Mouse (Mus musculus) forebrain, embryonic 15.5 days (tissue): ENCODE measurements around the gene Lrrc8d. TPM values are rescaled to one million over a fixed set of nuclear protein-coding genes. Genes with fewer than 3 reads are reported as not detected.

Source experiments
- ATAC-seq: fragments of 200-750 bp; cut with Nextera tagmentation; replicated peaks from 2 replicates; pipeline ENCODE4 v1.8.0; 2017; ENCODE audit warnings: mild to moderate bottlenecking, moderate TSS enrichment, moderate library complexity
- H3K27ac ChIP-seq: fragments of 300-500 bp; sonication (generic); replicated peaks from 2 replicates; pipeline ENCODE4 v1.5.1; 2015; ENCODE audit warnings: mild to moderate bottlenecking, inconsistent platforms
- H3K27me3 ChIP-seq: fragments of 300-500 bp; sonication (generic); 2 replicates; pipeline ENCODE4 v1.6.1; 2015; ENCODE audit warnings: inconsistent platforms
- H3K36me3 ChIP-seq: fragments of 300-500 bp; sonication (generic); 2 replicates; pipeline ENCODE4 v1.6.1; 2015; ENCODE audit warnings: mild to moderate bottlenecking, inconsistent platforms
- H3K4me1 ChIP-seq: fragments of 300-500 bp; sonication (generic); 2 replicates; pipeline ENCODE4 v1.6.1; 2015; ENCODE audit warnings: inconsistent platforms
- H3K4me2 ChIP-seq: fragments of 300-500 bp; sonication (generic); replicated peaks from 2 replicates; pipeline ENCODE4 v1.6.1; 2015; ENCODE audit warnings: mild to moderate bottlenecking, inconsistent platforms
- H3K4me3 ChIP-seq: fragments of 300-500 bp; sonication (generic); 2 replicates; pipeline ENCODE4 v1.5.1; 2015; ENCODE audit warnings: mild to moderate bottlenecking, inconsistent platforms
- H3K9ac ChIP-seq: fragments of 300-500 bp; sonication (generic); replicated peaks from 2 replicates; pipeline ENCODE4 v1.6.1; 2015; ENCODE audit warnings: mild to moderate bottlenecking, inconsistent platforms
- H3K9me3 ChIP-seq: fragments of 300-500 bp; sonication (generic); 2 replicates; pipeline ENCODE4 v1.6.1; 2016; ENCODE audit warnings: inconsistent platforms
- WGBS: fragments of 180-500 bp; shearing (Covaris S2); methylation state at CpG from one replicate; pipeline ENCODE4 v1.1.7; 2015; ENCODE audit warnings: mixed read lengths; 5-methylcytosine and 5-hydroxymethylcytosine counted together
- polyA plus RNA-seq: library from polyadenylated mRNA; unstranded; fragments of >200 nt; fragmentation: Nextera tagmentation; extraction: Ambion mirVana; gene quantifications from 2 replicates; pipeline ENCODE4 v1.2.1, GENCODE M21; 2015

Gene Lrrc8d
- polyA plus RNA-seq, 1 experiment from 2014 or later: 38.2 TPM

DNA sequence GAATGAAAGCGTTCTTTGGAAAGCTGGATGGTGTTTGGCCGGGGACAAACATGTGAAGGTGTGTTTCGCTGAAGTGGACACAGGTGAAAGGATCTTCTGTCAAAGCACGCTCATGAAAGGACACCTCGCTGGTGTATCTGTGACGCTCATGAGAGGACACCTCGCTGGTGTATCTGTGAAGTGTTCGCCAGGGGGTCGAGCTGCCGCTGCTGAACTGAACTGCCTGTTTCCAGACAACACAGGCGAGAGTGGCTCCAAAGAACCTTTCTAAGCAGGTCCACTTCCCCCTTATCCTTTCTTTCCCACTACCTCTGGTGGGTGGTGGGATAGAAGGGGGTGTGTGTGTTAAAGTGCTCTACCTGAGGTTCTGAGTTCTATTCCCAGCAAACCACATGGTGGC lies 174.7 kb downstream of the Lrrc8d start:
- ATAC-seq: no peak
- H3K4me1 ChIP-seq: peaks cover 20% of the 10 kb centered on the region
- H3K27me3 ChIP-seq: 0 out of 2 replicates have a peak, but pooled peaks cover 2% of the 10 kb centered on the region
- no peak overlapping the region for H3K4me2 ChIP-seq
- H3K9me3 ChIP-seq: no peaks in the 10 kb centered on the region
- no peaks in the 10 kb centered on the region for H3K36me3 ChIP-seq
- 94% methylated on average over 11 of the region's 11 CpGs for WGBS
- H3K27ac ChIP-seq: no peak overlapping the region
- no peak overlapping the region for H3K9ac ChIP-seq
- H3K4me3 ChIP-seq: no peak overlapping the region

DNA sequence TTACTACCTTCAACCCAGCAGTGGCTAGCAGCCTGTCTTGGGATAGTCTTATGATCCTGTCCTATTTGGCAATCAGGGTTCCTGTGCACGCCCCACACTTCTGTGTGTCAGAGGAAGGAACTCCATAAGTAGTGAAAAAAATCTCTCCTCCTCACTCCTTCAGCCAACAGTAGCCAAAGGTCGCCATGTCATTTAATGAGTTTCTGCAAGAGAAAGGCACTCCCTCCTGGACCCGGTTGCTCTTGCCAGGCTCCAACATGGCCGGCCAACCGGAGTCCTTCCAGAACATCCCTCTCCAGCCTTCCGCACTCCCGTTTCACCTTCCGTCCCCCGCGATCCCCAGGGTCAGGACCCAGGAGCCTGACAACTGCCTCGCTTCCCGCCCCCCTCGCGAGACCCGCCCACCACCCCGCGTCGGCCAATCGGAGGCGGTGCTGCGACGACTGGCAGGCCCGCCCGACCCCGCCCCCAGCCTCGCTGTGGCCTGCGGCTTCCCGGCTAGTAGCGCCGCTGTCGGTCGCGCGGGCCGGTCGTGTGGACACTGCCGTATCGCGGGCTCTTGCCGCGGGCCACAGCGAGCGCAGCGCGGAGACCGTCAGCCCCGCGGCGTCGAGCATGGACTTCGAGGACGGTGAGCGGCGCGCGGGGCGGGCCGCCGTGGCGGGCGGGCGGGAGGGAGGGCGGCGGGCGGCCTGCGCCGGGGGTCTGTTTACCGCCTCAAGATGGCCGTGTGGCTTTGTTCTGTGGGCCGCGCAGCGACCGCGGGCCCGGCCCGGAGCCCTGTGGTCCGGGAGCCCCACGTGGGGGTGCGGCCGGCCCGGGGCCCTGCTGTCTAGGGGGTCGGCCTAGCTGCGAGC lies 176.5 kb downstream of the Lrrc8d start, which contains the start of gene Zfp326:
Zfp326 (plus strand) TSS at position 498 of the 857 bp plus-strand sequence.
- H3K9me3 ChIP-seq: no peaks in the 10 kb centered on the region
- H3K9ac ChIP-seq: peak within 1 kb of the TSS; percentile 97
- H3K27ac ChIP-seq: peak within 1 kb of the TSS; percentile 82
- peaks cover 30% of the 10 kb centered on the region for H3K4me1 ChIP-seq
- H3K4me3 ChIP-seq: peak within 1 kb of the TSS; percentile 84
- ATAC-seq: peak; percentile 95
- WGBS: under 1% methylated on average over 70 of the region's 83 CpGs
- peak within 1 kb of the TSS; percentile 66 for H3K4me2 ChIP-seq
- 0 out of 2 replicates have a peak, but pooled peaks cover 2% of the 10 kb centered on the region for H3K36me3 ChIP-seq
- H3K27me3 ChIP-seq: no peaks in the 10 kb centered on the region

DNA sequence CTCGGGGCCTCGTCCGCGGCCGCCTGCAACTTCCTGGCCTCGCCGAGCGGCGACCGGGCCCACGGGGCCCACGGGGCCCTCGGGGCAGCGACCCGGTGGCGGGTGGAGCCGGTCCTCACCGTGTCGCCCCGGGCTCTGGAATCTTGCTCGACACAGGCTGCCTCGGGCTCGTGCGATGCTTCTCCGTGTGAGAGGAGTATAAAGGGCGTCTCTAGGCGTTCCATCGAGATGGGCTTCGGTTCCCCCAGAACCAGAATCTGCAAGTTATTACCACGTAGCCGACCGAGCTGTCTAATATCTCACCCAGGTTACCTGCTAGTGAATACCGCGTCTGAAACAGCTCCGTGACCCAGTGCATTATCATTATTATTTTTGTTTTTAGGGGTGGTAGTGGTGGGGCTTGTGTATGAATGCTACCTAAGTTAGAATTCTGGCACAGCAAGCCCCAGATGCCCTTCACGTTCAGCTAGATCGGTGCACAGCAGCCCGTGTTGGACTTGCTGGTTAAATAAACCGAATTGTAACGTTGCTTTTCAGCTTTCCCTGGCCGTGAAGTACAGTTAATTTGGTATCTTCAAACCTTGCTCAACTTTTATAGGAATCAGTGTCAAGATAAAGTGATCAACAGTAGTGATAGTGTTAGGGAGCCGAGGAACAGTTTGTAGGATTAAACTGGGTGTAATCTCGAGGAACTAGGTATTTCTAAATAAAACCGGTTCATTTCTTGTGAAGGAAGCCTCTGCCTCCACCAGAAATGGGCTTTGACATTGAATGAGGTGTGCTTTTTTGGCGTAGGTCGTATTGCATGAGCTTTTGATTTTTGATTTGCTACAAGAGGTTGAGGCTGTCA lies 177.4 kb downstream of the Lrrc8d start:
- Histone ChIP-seq H3K4me1 (peaks cover 34% of the 10 kb centered on the region), H3K27me3 (no peaks in the 10 kb centered on the region), H3K4me3 (peak overlapping the region; percentile 84), H3K9me3 (no peaks in the 10 kb centered on the region), H3K9ac (peak overlapping the region; percentile 97), H3K4me2 (peak overlapping the region; percentile 66), H3K27ac (peak overlapping the region; percentile 82), H3K36me3 (0 out of 2 replicates have a peak, but pooled peaks cover 2% of the 10 kb centered on the region)
- under 1% methylated on average over 46 of the region's 46 CpGs for WGBS
- ATAC-seq: peak; percentile 49

Other genes starting within 250 kb of the Lrrc8d start
- 11.4 and 12.0 TPM in 2 replicates for gene Lrrc8c, start 180.6 kb upstream of the Lrrc8d start, polyA plus RNA-seq
- gene Zfp326, start 176.6 kb downstream of the Lrrc8d start, polyA plus RNA-seq: 55.3 and 57.8 TPM in 2 replicates